Mouse (Mus musculus) left cerebral cortex, adult 2 months (tissue): Measurements from ENCODE around the gene Ppp1r9a. TPM values are rescaled to one million over a fixed set of nuclear protein-coding genes. Genes with fewer than 3 reads are reported as not detected.

ENCODE experiments used
- DNase-seq, 2 experiments: peaks; one replicate each; pipeline ENCODE4 v3.0.0; 2021 to 2022; ENCODE audit warnings: low spot score in 2 of 2, mixed read lengths in 1 of 2; ENCODE audit errors: extremely low spot score in 1 of 2
- H3K27ac ChIP-seq: fragments of 200-600 bp; 2 replicates; pipeline ENCODE4 v1.8.1; 2022
- H3K4me3 ChIP-seq: fragments of 200-600 bp; 2 replicates; pipeline ENCODE4 v1.8.1; 2022
- CTCF ChIP-seq: fragments of 200-600 bp; IDR thresholded peaks from 2 replicates; pipeline ENCODE4 v1.8.1; 2022; ENCODE audit warnings: antibody characterized with exemption, mild to moderate bottlenecking, moderate library complexity
- intact Hi-C: fragments of 180-260 bp; cut with DNase I; formaldehyde crosslinking; loops from one replicate; pipeline ENCODE4 v1.15.1; 2025
- total RNA-seq, 2 experiments: library from RNA; stranded (reverse); gene quantifications; 2 replicates each; pipeline ENCODE4 v1.2.3; 2021

Ppp1r9a gene
- total RNA-seq, 2 experiments from 2014 or later: 194 TPM

DNA sequence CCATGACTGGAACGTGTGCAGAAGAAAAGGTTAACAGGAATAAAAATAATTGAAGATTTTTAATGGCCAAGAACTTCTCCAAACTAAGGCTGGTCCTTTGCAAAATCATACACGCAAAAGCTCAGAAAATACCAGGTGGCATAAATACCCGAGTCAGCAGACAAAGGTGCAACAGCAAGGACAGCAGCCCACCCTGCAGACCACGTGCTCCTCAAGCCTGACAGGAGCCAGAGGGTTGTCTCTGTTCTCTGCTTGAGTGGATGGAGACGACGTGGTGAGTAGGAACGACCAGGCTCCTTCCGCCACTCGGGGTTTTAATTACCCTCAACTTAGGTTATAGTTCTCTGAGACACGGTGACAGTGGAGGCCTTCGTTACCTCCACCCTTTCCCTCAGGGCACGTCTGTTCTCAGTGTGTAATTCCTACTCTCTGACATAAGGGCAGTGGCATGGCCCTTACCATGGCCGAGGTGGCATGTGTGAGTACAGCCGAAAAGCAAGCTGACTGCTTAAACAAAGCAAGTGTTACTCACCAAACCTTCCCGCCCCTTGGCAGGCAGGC lies 91.0 kb downstream of the Ppp1r9a start:
- no peak for DNase-seq
- no peak overlapping the region for H3K27ac ChIP-seq
- H3K4me3 ChIP-seq: no peak overlapping the region
- TF ChIP-seq CTCF: no peak
- intact Hi-C loops: no loop called here

- Histone ChIP-seq H3K27ac (no peak overlapping the region), H3K4me3 (no peak overlapping the region)
- TF ChIP-seq CTCF: no peak
- no peak for DNase-seq
- intact Hi-C loops: no loop called here
Measured at GRCm38 (mm10) chr6:4994161-4994919, 91.6 kb downstream of the Ppp1r9a start.

DNA sequence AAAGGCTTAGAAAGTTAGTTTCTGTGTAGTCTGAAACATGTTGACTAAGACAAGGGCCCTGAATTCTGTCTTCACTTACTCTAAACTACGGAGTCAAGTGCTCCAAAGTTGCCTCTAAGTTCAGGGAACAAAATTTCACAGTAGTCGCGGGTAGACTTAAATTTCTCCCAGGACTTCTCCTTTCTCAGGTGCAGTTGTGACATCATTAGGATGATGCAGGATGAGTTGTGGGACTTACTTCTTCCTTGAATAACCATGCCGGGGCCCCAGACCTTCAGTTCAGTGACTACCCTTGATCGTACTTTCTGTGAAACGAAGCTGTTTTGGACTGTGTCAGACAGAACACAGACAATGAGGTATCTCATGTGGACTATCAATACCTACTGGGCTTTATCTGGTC lies 94.9 kb downstream of the Ppp1r9a start:
- no peak overlapping the region for H3K4me3 ChIP-seq
- no peak for DNase-seq
- intact Hi-C loops: no loop called here
- no peak overlapping the region for H3K27ac ChIP-seq
- no peak for TF ChIP-seq CTCF

DNA sequence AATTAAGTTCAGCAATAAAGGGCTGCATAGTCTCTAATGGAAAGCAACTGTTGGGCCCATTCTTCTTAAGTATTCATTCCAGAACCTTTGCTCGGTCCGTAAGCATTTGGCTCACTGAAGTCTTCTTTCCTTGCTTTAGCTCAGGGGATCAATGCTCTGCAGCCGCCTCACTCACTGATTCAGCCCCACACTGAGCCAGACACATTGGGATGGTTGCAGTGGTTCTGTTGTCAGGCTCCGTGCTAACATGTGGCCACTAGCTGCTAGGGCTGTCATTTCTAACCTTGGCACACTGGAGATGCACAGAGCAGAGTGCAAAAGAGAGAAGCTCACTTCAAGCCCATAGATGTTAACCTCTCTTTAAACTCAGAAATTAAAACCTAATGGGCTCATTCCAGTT lies 96.2 kb downstream of the Ppp1r9a start:
- H3K4me3 ChIP-seq: no peak overlapping the region
- no peak for DNase-seq
- intact Hi-C loops: no loop called here
- H3K27ac ChIP-seq: no peak overlapping the region
- no peak for TF ChIP-seq CTCF

GRCm38 (mm10) chr6:5000788-5001187 lies 98.1 kb downstream of the Ppp1r9a start:
- Histone ChIP-seq H3K4me3 (no peak overlapping the region), H3K27ac (no peak overlapping the region)
- no peak for DNase-seq
- intact Hi-C loops: no loop called here
- TF ChIP-seq CTCF: no peak

GRCm38 (mm10) chr6:5005491-5006275 lies 103.0 kb downstream of the Ppp1r9a start:
- Histone ChIP-seq H3K4me3 (no peak overlapping the region), H3K27ac (peak overlapping the region; percentile 29; the same call in 1 of the 2 replicates)
- no peak for TF ChIP-seq CTCF
- DNase-seq: no peak
- intact Hi-C loops: no loop called here

DNA sequence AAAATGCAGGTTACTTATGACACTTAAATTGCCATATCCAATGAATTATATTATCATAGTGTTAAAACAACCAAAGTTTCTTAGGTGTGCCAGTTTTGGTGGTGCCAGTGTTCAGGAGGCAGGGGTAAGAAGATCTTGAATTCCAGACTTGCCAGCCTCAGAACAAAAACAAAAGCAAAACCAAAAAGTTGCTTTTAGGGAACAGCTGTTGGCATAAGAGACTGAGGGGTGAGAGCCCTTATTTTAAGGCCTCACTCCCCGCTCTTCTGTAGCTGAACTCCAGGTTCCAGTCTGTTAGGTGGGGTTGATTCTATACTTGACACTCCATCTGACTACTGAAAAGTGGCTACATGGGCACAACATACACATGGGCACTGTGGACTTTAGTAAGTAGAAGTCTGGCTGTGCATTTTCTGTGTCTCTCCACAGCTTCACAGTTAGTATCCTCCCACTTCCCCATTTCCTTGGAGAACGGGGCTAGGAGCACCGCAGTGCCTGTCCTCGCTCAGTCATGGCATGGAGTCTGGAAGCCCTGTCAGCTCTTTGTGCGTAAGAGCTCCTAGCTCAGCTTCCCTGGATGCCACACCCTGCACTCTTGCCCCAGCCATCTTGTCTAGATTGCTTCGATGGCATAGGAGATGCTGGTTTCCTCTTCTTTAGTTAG lies 103.7 kb downstream of the Ppp1r9a start:
- Histone ChIP-seq H3K4me3 (no peak overlapping the region), H3K27ac (peak overlapping the region; percentile 29; the same call in 1 of the 2 replicates)
- DNase-seq: no peak
- TF ChIP-seq CTCF: no peak
- intact Hi-C loops: no loop called here

GRCm38 (mm10) chr6:5008166-5008565 lies 105.4 kb downstream of the Ppp1r9a start:
- Histone ChIP-seq H3K27ac (no peak overlapping the region), H3K4me3 (no peak overlapping the region)
- no peak for TF ChIP-seq CTCF
- no peak for DNase-seq
- intact Hi-C loops: no loop called here

- Histone ChIP-seq H3K27ac (no peak overlapping the region), H3K4me3 (no peak overlapping the region)
- DNase-seq: no peak
- TF ChIP-seq CTCF: no peak
- intact Hi-C loops: no loop called here
Measured at GRCm38 (mm10) chr6:5008603-5009002, 105.9 kb downstream of the Ppp1r9a start.

GRCm38 (mm10) chr6:5010553-5011416 lies 108.1 kb downstream of the Ppp1r9a start:
- no peak for TF ChIP-seq CTCF
- intact Hi-C loops: no loop called here
- no peak for DNase-seq
- Histone ChIP-seq H3K27ac (no peak overlapping the region), H3K4me3 (no peak overlapping the region)

GRCm38 (mm10) chr6:5012794-5013193 lies 110.1 kb downstream of the Ppp1r9a start:
- H3K4me3 ChIP-seq: no peak overlapping the region
- TF ChIP-seq CTCF: no peak
- no peak overlapping the region for H3K27ac ChIP-seq
- DNase-seq: no peak
- intact Hi-C loops: no loop called here
